ENCODE assay signal across 15 mouse cellular contexts in the genomic region with DNA sequence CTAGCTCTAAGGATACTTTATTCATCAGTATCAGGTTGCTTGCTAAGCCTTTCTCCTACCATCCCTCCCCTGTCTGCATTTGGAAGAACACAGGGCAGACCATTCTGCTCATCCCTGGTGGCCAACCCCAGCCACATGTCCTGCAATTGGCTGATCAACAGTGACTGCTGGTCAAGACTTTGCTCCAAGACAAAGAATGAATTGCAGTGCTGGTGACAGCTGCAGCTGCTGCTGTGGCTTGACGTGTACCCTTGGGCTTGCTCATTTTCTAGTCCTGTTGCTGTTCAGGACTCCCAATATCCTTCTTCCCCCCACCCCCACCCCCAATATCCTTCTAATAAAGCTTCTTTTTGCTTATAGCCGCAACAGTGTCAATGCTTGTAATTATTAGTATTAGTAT.
"Had no signal": no experiment of that assay in that cellular context is flagged by ENCODE, and none has a peak within 500 bp of the region (broad histone marks: within the 10 kb centered on the region; RNA-seq: fewer than 3 reads in every experiment).

No protein-coding gene starts in this region.

- H3K4me3 ChIP-seq: neural tube, embryonic 15.5 days; stomach, embryonic 15.5 days had no signal

- H3K4me1 ChIP-seq: stomach, embryonic 15.5 days had no signal

- H3K36me3 ChIP-seq: neural tube, embryonic 15.5 days; stomach, embryonic 15.5 days had no signal

- H3K27me3 ChIP-seq: neural tube, embryonic 15.5 days; stomach, embryonic 15.5 days had no signal

- H3K27ac ChIP-seq: neural tube, embryonic 15.5 days; stomach, embryonic 15.5 days; stomach, postnatal 0 days had no signal

- DNase-seq: retina, postnatal 1 day; right cerebral cortex, adult 18-20 months; right cerebral cortex, postnatal 14 days; right cerebral cortex, postnatal 25 days; right cerebral cortex, postnatal 4 days; spleen, adult 18-20 months; thymus, adult 18-20 months; thymus, adult 2 months; thymus, postnatal 14 days; thymus, postnatal 25 days; thymus, postnatal 36 days; thymus, postnatal 4 days had no signal

- H3K4me2 ChIP-seq: neural tube, embryonic 15.5 days; stomach, embryonic 15.5 days had no signal

- H3K9me3 ChIP-seq: neural tube, embryonic 15.5 days; stomach, embryonic 15.5 days had no signal

- H3K9ac ChIP-seq: neural tube, embryonic 15.5 days; stomach, embryonic 15.5 days had no signal
